Mouse (Mus musculus): Measurements from ENCODE around the gene Zfy1. TPM values are rescaled to one million over a fixed set of nuclear protein-coding genes. Genes with fewer than 3 reads are reported as not detected.
"Not testable (repeated sequence)": the region's sequence is repeated elsewhere in the genome, so short reads cannot be mapped to it uniquely, and the experiment has no call there.

Gene Zfy1
- polyA plus RNA-seq (2014; fragmentation: Nextera tagmentation; extraction: Ambion mirVana) = not detected in 2 replicates

DNA sequence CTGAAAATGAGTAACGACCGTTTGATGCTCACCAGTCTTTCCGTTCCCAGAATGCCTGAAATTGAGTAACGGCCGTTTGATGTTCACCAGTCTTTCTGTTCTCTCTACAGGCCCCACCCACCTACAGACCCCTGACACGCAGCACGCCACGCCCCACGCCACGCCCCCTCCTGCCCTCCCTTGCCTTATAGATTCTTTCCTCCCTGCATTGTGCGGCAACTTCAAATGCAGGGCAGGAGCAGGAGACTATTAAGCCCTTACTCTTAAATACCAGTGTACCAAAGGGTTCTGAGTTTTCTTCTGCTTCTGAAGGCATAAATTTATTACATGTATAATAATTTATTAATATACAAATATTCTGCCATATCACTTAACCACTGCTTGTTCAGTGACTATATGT is at the start of gene Zfy1:
Gene Zfy1, minus strand, starts transcription at position 101 of the 400 bp plus-strand sequence.
- not testable (repeated sequence) for H3K9ac ChIP-seq; H3K27me3 ChIP-seq (ENCODE audit: insufficient read depth, low read length); ATAC-seq (ENCODE audit: insufficient read depth); H3K4me1 ChIP-seq (ENCODE audit: insufficient read depth); H3K4me3 ChIP-seq (ENCODE audit: low read depth, low read length); H3K36me3 ChIP-seq (ENCODE audit: insufficient read depth); H3K27ac ChIP-seq (ENCODE audit: low read depth); H3K4me2 ChIP-seq; DNase-seq; H3K9me3 ChIP-seq (ENCODE audit: low read depth, low read length)
- WGBS = 66% methylated on average over 5 of the region's 11 CpGs

DNA sequence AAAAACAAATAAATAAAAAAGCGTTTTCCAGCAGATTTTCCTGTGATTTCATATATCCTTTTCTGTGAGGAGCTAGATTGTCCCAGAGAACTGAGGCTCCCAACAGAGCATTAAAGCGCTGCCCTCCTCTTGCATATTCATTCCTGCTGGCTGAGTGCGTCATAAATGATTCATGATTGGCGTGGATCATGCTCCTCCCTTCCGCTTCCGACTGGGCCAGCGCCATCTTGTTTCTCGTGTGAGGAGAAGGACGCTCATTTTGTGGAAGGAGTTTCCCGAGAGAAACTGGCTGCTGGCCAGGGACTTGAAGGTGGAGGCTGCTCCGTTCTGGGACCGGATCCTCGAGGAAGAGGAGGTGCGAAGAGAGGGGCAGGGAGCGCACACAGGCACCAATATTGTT is 21.2 kb upstream of the Zfy1 start, which contains the start of gene Uba1y:
Gene Uba1y, plus strand, starts transcription at position 254 of the 400 bp plus-strand sequence.
- TF ChIP-seq CTCF (IDR thresholded peaks at IDR 0.05; ENCODE audit: low read depth) = no peak
- Histone ChIP-seq H3K27me3 (ENCODE audit: insufficient read depth, low read length) (no peaks in the 10 kb centered on the region), H3K36me3 (ENCODE audit: insufficient read depth) (no peaks in the 10 kb centered on the region), H3K27ac (ENCODE audit: low read depth) (no peak within 1 kb of the TSS), H3K9me3 (ENCODE audit: low read depth, low read length) (no peaks in the 10 kb centered on the region), H3K9ac (no peak within 1 kb of the TSS), H3K4me2 (no peak within 1 kb of the TSS), H3K4me3 (ENCODE audit: low read depth, low read length) (no peak within 1 kb of the TSS), H3K4me1 (ENCODE audit: insufficient read depth) (no peaks in the 10 kb centered on the region)
- 85% methylated on average over 10 of the region's 15 CpGs for WGBS
- ATAC-seq (ENCODE audit: insufficient read depth) (no peak), DNase-seq (no peak)

DNA sequence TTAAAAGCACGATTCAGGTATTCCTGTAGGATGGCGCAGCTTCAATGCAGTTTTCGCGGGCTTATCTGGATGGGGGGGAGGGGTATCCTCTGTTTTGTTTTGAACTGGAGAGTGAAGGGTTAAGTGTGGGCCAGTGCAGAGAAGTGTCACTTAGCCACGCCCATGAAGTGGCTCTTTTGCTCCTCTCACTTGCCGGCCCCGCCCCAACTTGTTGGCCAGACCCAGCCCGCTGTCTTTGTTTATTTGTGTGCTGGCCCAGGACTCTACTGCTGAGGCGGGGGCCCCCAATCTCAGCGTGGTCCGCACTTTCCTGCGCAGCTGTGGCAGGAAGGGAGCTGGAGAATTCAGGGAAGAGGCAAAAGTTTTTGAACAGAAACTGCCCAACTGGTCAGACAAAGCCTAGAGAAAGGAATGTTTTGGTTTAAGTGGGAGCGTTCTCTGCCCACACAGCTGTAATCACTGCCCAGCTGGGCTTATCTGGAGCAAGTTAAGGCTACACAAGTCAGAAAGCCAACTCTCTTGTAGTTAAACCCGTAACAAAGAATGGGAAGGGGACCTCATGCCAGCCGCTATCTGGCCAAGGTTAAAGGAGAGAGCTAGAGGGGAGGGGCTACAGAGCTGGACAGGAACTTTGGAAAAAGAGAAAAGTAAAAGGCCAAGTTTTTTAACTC is 11.9 kb upstream of the Zfy1 start:
- Histone ChIP-seq H3K9ac (no peak overlapping the region), H3K36me3 (ENCODE audit: insufficient read depth) (no peaks in the 10 kb centered on the region), H3K27ac (ENCODE audit: low read depth) (peak overlapping the region; percentile 58; the same call in 1 of the 2 replicates), H3K4me2 (peak overlapping the region; percentile 47), H3K9me3 (ENCODE audit: low read depth, low read length) (no peaks in the 10 kb centered on the region), H3K4me1 (ENCODE audit: insufficient read depth) (no peaks in the 10 kb centered on the region), H3K27me3 (ENCODE audit: insufficient read depth, low read length) (no peaks in the 10 kb centered on the region), H3K4me3 (ENCODE audit: low read depth, low read length) (no peak overlapping the region; the same call in 1 of the 2 replicates)
- no peak for TF ChIP-seq CTCF (IDR thresholded peaks at IDR 0.05; ENCODE audit: low read depth)
- ATAC-seq (ENCODE audit: insufficient read depth) (peak; percentile 87), DNase-seq (peak; percentile 71)
- WGBS = 0% methylated on average over 11 of the region's 15 CpGs

Other genes starting within 250 kb of the Zfy1 start
- gene Uba1y, start 21.2 kb upstream of the Zfy1 start, polyA plus RNA-seq (2014; fragmentation: Nextera tagmentation; extraction: Ambion mirVana) = not detected in 2 replicates
- 23.9 TPM in 1 of 2 replicates, not detected in the other for gene Kdm5d, start 100.4 kb upstream of the Zfy1 start, polyA plus RNA-seq (2014; fragmentation: Nextera tagmentation; extraction: Ambion mirVana)
- gene Eif2s3y, start 213.1 kb upstream of the Zfy1 start, polyA plus RNA-seq (2014; fragmentation: Nextera tagmentation; extraction: Ambion mirVana) = 60.9 TPM in 1 of 2 replicates, not detected in the other